Mouse (Mus musculus) erythroblast, embryonic 14.5 days (primary cell): ENCODE measurements around the gene Mus81.

Experiments used
- GATA1 ChIP-seq: IDR thresholded peaks from 2 replicates; pipeline ENCODE4 v1.6.1; 2012; ENCODE audit warnings: low read length, inconsistent platforms, mixed read lengths
- TAL1 ChIP-seq: IDR thresholded peaks from 3 replicates; pipeline ENCODE4 v1.6.1; 2012; ENCODE audit warnings: low read length, inconsistent platforms, mixed read lengths

DNA sequence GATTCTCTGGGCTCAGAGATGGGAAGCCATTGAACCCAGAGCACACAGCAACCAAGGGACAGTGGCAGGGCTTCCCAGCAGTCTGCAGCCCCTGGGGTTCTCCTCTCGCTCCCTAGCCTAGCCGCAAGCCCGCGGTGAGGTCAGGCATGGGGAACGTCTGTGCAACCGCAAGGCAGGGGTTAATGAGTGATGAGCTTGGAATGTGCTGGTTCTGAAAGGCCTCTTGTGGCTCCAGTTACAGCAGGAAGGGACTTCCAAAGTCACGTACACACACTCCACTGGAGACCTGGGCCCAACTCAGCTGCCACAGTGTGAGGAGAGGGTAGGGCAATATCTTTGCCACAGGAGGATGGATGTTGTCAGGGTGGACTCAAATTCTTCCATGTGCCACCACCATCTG, 43.2 kb downstream of the Mus81 start:
- TF ChIP-seq TAL1 (no peak), GATA1 (no peak)
